Mouse (Mus musculus) CH12.LX (cell line): Measurements from ENCODE around the gene Kank3. TPM values are rescaled to one million over a fixed set of nuclear protein-coding genes. Genes with fewer than 3 reads are reported as not detected.
A peak's percentile ranks its signal among the peaks of the same experiment; 100 is the strongest.

ENCODE experiments used
- DNase-seq: peaks from one replicate; pipeline ENCODE4 v3.0.0-alpha.2; 2013; ENCODE audit errors: extremely low read depth
- H3K27ac ChIP-seq: 2 replicates; pipeline ENCODE4 v1.5.1; 2012; ENCODE audit warnings: low read depth, mild to moderate bottlenecking, control low read depth, moderate library complexity; ENCODE audit not compliant: insufficient read depth
- H3K27me3 ChIP-seq: replicated peaks from 2 replicates; pipeline ENCODE3; 2012; ENCODE audit warnings: inconsistent platforms
- H3K36me3 ChIP-seq, 2 experiments: replicated peaks in 1 of 2; 2 replicates each; pipeline versions ENCODE3 to v1.6.1; 2012; ENCODE audit warnings: inconsistent platforms in 1 of 2, low read length in 1 of 2, mild to moderate bottlenecking in 1 of 2, mixed read lengths in 1 of 2, moderate library complexity in 1 of 2; ENCODE audit not compliant: control insufficient read depth in 1 of 2, insufficient read depth in 1 of 2
- H3K4me1 ChIP-seq, 2 experiments: 2 replicates each; pipeline ENCODE4 v1.6.1; 2012; ENCODE audit warnings: inconsistent platforms in 1 of 2, moderate library complexity in 1 of 2; ENCODE audit not compliant: insufficient read depth in 2 of 2, control insufficient read depth in 1 of 2
- H3K4me2 ChIP-seq: 2 replicates; pipeline ENCODE4 v1.6.1; 2012; ENCODE audit warnings: low read depth, mild to moderate bottlenecking, control low read depth; ENCODE audit not compliant: poor library complexity, insufficient read depth, severe bottlenecking
- H3K4me3 ChIP-seq, 3 experiments: fragments of 150-350 bp in 1 of 3; sonication (generic) in 1 of 3; replicated peaks in 1 of 3; 2 replicates each; pipeline versions ENCODE3 to v1.5.1; 2011 to 2012; ENCODE audit warnings: low read depth in 2 of 3, low read length in 2 of 3, mild to moderate bottlenecking in 2 of 3, moderate library complexity in 2 of 3, control low read depth in 1 of 3, improper control_type of control experiment in 1 of 3, inconsistent platforms in 1 of 3, mixed read lengths in 1 of 3; ENCODE audit not compliant: poor library complexity in 1 of 3
- H3K79me2 ChIP-seq: replicated peaks from 2 replicates; pipeline ENCODE4 v1.6.1; 2012; ENCODE audit warnings: mild to moderate bottlenecking, moderate library complexity; ENCODE audit not compliant: control insufficient read depth, poor library complexity, insufficient read depth, severe bottlenecking; ENCODE audit errors: extremely low read depth
- H3K9ac ChIP-seq: 2 replicates; pipeline ENCODE4 v1.6.1; 2012; ENCODE audit warnings: low read depth, mild to moderate bottlenecking, control low read depth, moderate library complexity; ENCODE audit not compliant: insufficient read depth
- H3K9me3 ChIP-seq: replicated peaks from 2 replicates; pipeline ENCODE3; 2012; ENCODE audit warnings: low read length, inconsistent platforms, mixed read lengths
- BHLHE40 ChIP-seq: IDR thresholded peaks from 2 replicates; pipeline ENCODE4 v1.6.1; 2011; ENCODE audit warnings: mild to moderate bottlenecking, low read depth, low read length, improper control_type of control experiment
- CHD1 ChIP-seq: IDR thresholded peaks from 2 replicates; pipeline ENCODE4 v1.6.1; 2012; ENCODE audit warnings: low read depth, low read length, improper control_type of control experiment, inconsistent platforms
- CHD2 ChIP-seq: IDR thresholded peaks from 2 replicates; pipeline ENCODE4 v1.6.1; 2011; ENCODE audit warnings: low read length, improper control_type of control experiment
- CTCF ChIP-seq, 2 experiments: IDR thresholded peaks in 1 of 2; conservative IDR thresholded peaks in 1 of 2; 2 replicates each; pipeline ENCODE4 v1.5.1; 2011 to 2012; ENCODE audit warnings: low read depth in 2 of 2, low read length in 2 of 2, improper control_type of control experiment in 1 of 2, inconsistent platforms in 1 of 2, mild to moderate bottlenecking in 1 of 2, moderate library complexity in 1 of 2
- E2F4 ChIP-seq: IDR thresholded peaks from 2 replicates; pipeline ENCODE4 v1.6.1; 2011; ENCODE audit warnings: low read depth, low read length, improper control_type of control experiment; ENCODE audit not compliant: insufficient replicate concordance
- ELF1 ChIP-seq: IDR thresholded peaks from 2 replicates; pipeline ENCODE4 v1.6.1; 2014; ENCODE audit warnings: low read depth, mild to moderate bottlenecking, inconsistent platforms, low read length, improper control_type of control experiment
- EP300 ChIP-seq: IDR thresholded peaks from 2 replicates; pipeline ENCODE4 v1.6.1; 2011; ENCODE audit warnings: low read length, improper control_type of control experiment
- ETS1 ChIP-seq: conservative IDR thresholded peaks from 2 replicates; pipeline ENCODE4 v1.6.1; 2012; ENCODE audit warnings: low read depth, mild to moderate bottlenecking, inconsistent platforms, low read length, improper control_type of control experiment, moderate library complexity
- GABPA ChIP-seq: IDR thresholded peaks from 2 replicates; pipeline ENCODE4 v1.6.1; 2012; ENCODE audit warnings: low read depth, low read length, improper control_type of control experiment, inconsistent platforms; ENCODE audit not compliant: insufficient replicate concordance
- JUN ChIP-seq: IDR thresholded peaks from 2 replicates; pipeline ENCODE4 v1.6.1; 2011; ENCODE audit warnings: low read depth, mild to moderate bottlenecking, low read length, improper control_type of control experiment, moderate library complexity; ENCODE audit not compliant: insufficient read depth
- KAT2A ChIP-seq: IDR thresholded peaks from 2 replicates; pipeline ENCODE4 v1.6.1; 2012; ENCODE audit warnings: low read length, improper control_type of control experiment, inconsistent platforms; ENCODE audit not compliant: insufficient replicate concordance
- MAFK ChIP-seq: IDR thresholded peaks from 2 replicates; pipeline ENCODE4 v1.6.1; 2011; ENCODE audit warnings: low read length, improper control_type of control experiment; ENCODE audit not compliant: insufficient replicate concordance
- MAX ChIP-seq: IDR thresholded peaks from 2 replicates; pipeline ENCODE4 v1.6.1; 2011; ENCODE audit warnings: low read length, improper control_type of control experiment
- MAZ ChIP-seq: IDR thresholded peaks from 2 replicates; pipeline ENCODE4 v1.6.1; 2012; ENCODE audit warnings: low read depth, mild to moderate bottlenecking, inconsistent platforms, low read length, improper control_type of control experiment, moderate library complexity
- MEF2A ChIP-seq: IDR thresholded peaks from 2 replicates; pipeline ENCODE4 v1.6.1; 2014; ENCODE audit warnings: low read depth, mild to moderate bottlenecking, inconsistent platforms, low read length, improper control_type of control experiment, borderline replicate concordance
- MXI1 ChIP-seq: IDR thresholded peaks from 2 replicates; pipeline ENCODE4 v1.6.1; 2011; ENCODE audit warnings: mild to moderate bottlenecking, low read depth, low read length, improper control_type of control experiment
- MYC ChIP-seq: IDR thresholded peaks from 2 replicates; pipeline ENCODE4 v1.6.1; 2011; ENCODE audit warnings: low read depth, mild to moderate bottlenecking, improper control_type of control experiment, low read length
- NRF1 ChIP-seq: IDR thresholded peaks from 2 replicates; pipeline ENCODE4 v1.6.1; 2014; ENCODE audit warnings: low read depth, mild to moderate bottlenecking, inconsistent platforms, low read length, improper control_type of control experiment, moderate library complexity
- PAX5 ChIP-seq: IDR thresholded peaks from 2 replicates; pipeline ENCODE4 v1.6.1; 2012; ENCODE audit warnings: low read length, inconsistent platforms, mixed read lengths
- POLR2A ChIP-seq: IDR thresholded peaks from 2 replicates; pipeline ENCODE4 v1.6.1; 2011; ENCODE audit warnings: low read depth, mild to moderate bottlenecking, improper control_type of control experiment, low read length
- RAD21 ChIP-seq: IDR thresholded peaks from 2 replicates; pipeline ENCODE4 v1.6.1; 2011; ENCODE audit warnings: low read depth, mild to moderate bottlenecking, low read length, improper control_type of control experiment, moderate library complexity
- SIN3A ChIP-seq: IDR thresholded peaks from 2 replicates; pipeline ENCODE4 v1.6.1; 2012; ENCODE audit warnings: low read length, improper control_type of control experiment, inconsistent platforms
- SMC3 ChIP-seq: IDR thresholded peaks from 2 replicates; pipeline ENCODE4 v1.6.1; 2011; ENCODE audit warnings: low read depth, low read length, improper control_type of control experiment
- TBP ChIP-seq: conservative IDR thresholded peaks from 2 replicates; pipeline ENCODE4 v1.6.1; 2011; ENCODE audit warnings: low read depth, low read length, improper control_type of control experiment
- TCF12 ChIP-seq: IDR thresholded peaks from 2 replicates; pipeline ENCODE4 v1.6.1; 2014; ENCODE audit warnings: low read depth, mild to moderate bottlenecking, inconsistent platforms, low read length, improper control_type of control experiment
- UBTF ChIP-seq: IDR thresholded peaks from 2 replicates; pipeline ENCODE4 v1.6.1; 2012; ENCODE audit warnings: low read depth, mild to moderate bottlenecking, inconsistent platforms, low read length, improper control_type of control experiment, moderate library complexity
- USF2 ChIP-seq: conservative IDR thresholded peaks from 2 replicates; pipeline ENCODE4 v1.6.1; 2011; ENCODE audit warnings: low read depth, low read length, improper control_type of control experiment
- ZC3H11A ChIP-seq: IDR thresholded peaks from 2 replicates; pipeline ENCODE4 v1.6.1; 2012; ENCODE audit warnings: low read depth, mild to moderate bottlenecking, inconsistent platforms, low read length, improper control_type of control experiment
- ZKSCAN1 ChIP-seq: IDR thresholded peaks from 2 replicates; pipeline ENCODE4 v1.6.1; 2012; ENCODE audit warnings: low read depth, inconsistent platforms, low read length, improper control_type of control experiment, borderline replicate concordance
- ZNF384 ChIP-seq: IDR thresholded peaks from 2 replicates; pipeline ENCODE4 v1.6.1; 2012; ENCODE audit warnings: low read depth, low read length, improper control_type of control experiment, inconsistent platforms
- dilution Hi-C: fragments of 300-500 bp; cut with MboI; formaldehyde crosslinking; loops from 2 replicates; pipeline ENCODE4 v1.14.3; 2020; ENCODE audit warnings: low sequenced_read_pairs; ENCODE audit not compliant: extremely low pct_unique_long_range_greater_than_20kb, extremely low pct_ligation_motif_present
- in situ Hi-C: fragments of 300-500 bp; cut with MboI; formaldehyde crosslinking; loops from 3 replicates; pipeline ENCODE4 v1.14.3; 2019; ENCODE audit warnings: low sequenced_read_pairs, low pct_ligation_motif_present, low pct_unique_long_range_greater_than_20kb, mixed read lengths
- polyA plus RNA-seq: library from polyadenylated mRNA; unstranded; fragments of >175 nt; gene quantifications from 2 replicates; pipeline ENCODE4 v1.2.1, GENCODE M21; 2012; ENCODE audit warnings: low read depth; ENCODE audit not compliant: insufficient read length
- total RNA-seq, 2 experiments: library from RNA; depleted of rRNA; stranded (reverse); fragments of 300-350 nt in 1 of 2; fragments of >200 nt in 1 of 2; gene quantifications; 2 replicates each; pipeline ENCODE4 v1.2.3; 2012 to 2014

The Kank3 gene
- total and polyA plus RNA-seq, 3 experiments, result 0.50 to 15.7 (median 1.8) TPM

GRCm38 (mm10) chr17:33829561-33829960 lies 19.2 kb downstream of the Kank3 start:
- no peaks in the 10 kb centered on the region for H3K27me3 ChIP-seq
- DNase-seq, result no peak
- no peak overlapping the region for H3K27ac ChIP-seq
- H3K4me1 ChIP-seq, result peaks cover 2 to 25% of the 10 kb centered on the region in 2 experiments; a peak in 3 of 4 replicates
- dilution Hi-C loops (no loop called here), in situ Hi-C loops (no loop called here)
- TF ChIP-seq E2F4 (no peak), CTCF (conservative IDR thresholded peaks at IDR 0.05 in 1 of 2, IDR thresholded peaks at IDR 0.05 in 1 of 2; ENCODE audit: low read depth in 2 of 2, low read length in 2 of 2) (no peak), MAZ (no peak), NRF1 (no peak), JUN (no peak), SIN3A (no peak), SMC3 (no peak), ZNF384 (no peak), PAX5 (no peak), USF2 (no peak), ZC3H11A (no peak), ZKSCAN1 (no peak), POLR2A (no peak), MAX (no peak), ETS1 (no peak), EP300 (no peak), TBP (no peak), GABPA (no peak), UBTF (no peak), MEF2A (no peak)
- H3K4me3 ChIP-seq, result no peak overlapping the region
- H3K4me2 ChIP-seq, result no peak overlapping the region
- no peaks in the 10 kb centered on the region for H3K9me3 ChIP-seq
- peaks cover 37 to 75% of the 10 kb centered on the region in 2 experiments for H3K36me3 ChIP-seq
- peaks cover 21% of the 10 kb centered on the region for H3K79me2 ChIP-seq
- no peak overlapping the region for H3K9ac ChIP-seq

GRCm38 (mm10) chr17:33842966-33843795 lies 32.9 kb downstream of the Kank3 start, which contains the start of gene Cd320:
Cd320 (plus strand) TSS chr17:33843091.
- H3K4me2 ChIP-seq, result peak within 1 kb of the TSS; percentile 80
- no peaks in the 10 kb centered on the region for H3K9me3 ChIP-seq
- peak within 1 kb of the TSS; percentile 69 for H3K9ac ChIP-seq
- dilution Hi-C loops (no loop called here), in situ Hi-C loops (no loop called here)
- H3K4me1 ChIP-seq, result peaks cover 0 to 19% of the 10 kb centered on the region in 2 experiments; a peak in 2 of 4 replicates
- peak within 1 kb of the TSS; percentile 75 to 83 (median 81) for H3K4me3 ChIP-seq
- no peak within 1 kb of the TSS for H3K27ac ChIP-seq
- H3K79me2 ChIP-seq, result no peaks in the 10 kb centered on the region
- peak; percentile 90 for DNase-seq
- H3K27me3 ChIP-seq, result no peaks in the 10 kb centered on the region
- peaks cover 13 to 44% of the 10 kb centered on the region in 2 experiments for H3K36me3 ChIP-seq
- TF ChIP-seq NRF1 (peak; percentile 91), TCF12 (peak; percentile 42; the same call in 1 of the 2 replicates), CHD2 (no peak), MXI1 (peak; percentile 100), KAT2A (no peak), EP300 (no peak), ZC3H11A (no peak), ZNF384 (no peak), BHLHE40 (peak; percentile 26; the same call in 1 of the 2 replicates), MEF2A (peak; percentile 22; the same call in 1 of the 2 replicates), JUN (no peak), UBTF (no peak), MAFK (no peak), SMC3 (no peak), USF2 (no peak), RAD21 (no peak), GABPA (no peak), ELF1 (no peak), POLR2A (peak; percentile 81), CHD1 (no peak), SIN3A (peak; percentile 82), MYC (peak; percentile 39; the same call in 1 of the 2 replicates)
